Mouse (Mus musculus) naive thymus-derived CD4-positive, alpha-beta T cell, adult 2 months (primary cell): ENCODE results near the gene Cpz.

Experiments
- DNase-seq: peaks from one replicate; pipeline ENCODE4 v3.0.0-alpha.2; 2011; ENCODE audit warnings: low read depth

The Cpz gene

DNA sequence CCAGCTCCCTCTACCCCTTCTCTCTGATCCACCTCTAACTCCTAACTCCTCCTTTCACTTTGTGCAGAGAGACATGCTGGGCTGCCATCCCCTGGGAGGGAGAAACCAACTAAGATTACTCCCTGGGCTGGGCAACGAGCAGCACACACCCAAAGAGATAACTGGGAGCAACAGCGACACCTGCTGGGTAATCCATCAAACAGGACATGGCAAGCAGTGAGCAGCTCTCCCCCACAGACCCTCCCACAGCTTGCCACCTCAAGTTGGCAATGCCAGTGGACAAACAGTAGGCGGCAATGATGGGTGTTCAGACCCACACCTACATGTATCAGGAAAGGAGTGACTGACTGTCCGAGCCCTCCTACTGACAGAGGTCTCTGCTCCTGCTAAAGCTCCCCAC lies 4.9 kb upstream of the Cpz start:
- peak; percentile 27 for DNase-seq

DNA sequence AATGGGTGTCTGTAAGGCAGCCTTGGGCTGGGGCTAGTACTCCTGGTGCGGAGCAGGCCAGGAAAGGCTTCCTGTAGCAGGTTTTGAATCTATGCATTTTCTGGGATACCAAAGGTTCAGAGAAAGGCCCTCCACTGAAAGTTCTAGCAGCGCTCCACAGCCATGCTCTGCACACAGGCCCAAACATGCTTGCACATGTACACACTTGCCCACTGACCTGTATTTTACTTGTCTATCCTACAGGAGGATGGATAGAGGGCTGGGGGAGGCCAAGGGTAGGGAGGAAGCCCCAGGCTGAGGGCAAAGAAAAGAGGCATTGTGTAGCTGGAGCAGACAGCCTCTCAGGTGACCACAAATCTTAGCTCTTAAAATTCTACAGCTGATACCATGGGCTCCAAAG lies 1.1 kb downstream of the Cpz start:
- DNase-seq, result no peak

DNA sequence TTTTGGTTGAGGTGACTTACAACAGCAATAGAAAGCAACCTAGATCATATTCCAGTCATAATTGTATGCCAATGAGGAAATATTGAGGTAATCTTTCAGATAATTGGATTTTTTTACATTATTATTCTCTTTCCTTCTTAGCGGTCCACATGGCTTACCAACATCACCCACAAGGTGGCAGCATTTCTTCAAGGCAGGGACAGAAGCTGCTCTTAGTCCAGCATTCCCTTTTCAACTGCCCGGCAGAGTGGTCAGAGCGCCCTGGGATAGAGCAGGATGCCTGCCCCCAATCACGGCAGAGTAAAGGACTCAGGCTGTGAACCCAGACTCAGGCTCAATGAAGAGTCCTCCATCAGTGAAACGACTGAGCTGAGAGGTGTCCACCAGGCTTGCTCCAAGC lies 1.8 kb downstream of the Cpz start:
- DNase-seq, result peak; percentile 25

DNA sequence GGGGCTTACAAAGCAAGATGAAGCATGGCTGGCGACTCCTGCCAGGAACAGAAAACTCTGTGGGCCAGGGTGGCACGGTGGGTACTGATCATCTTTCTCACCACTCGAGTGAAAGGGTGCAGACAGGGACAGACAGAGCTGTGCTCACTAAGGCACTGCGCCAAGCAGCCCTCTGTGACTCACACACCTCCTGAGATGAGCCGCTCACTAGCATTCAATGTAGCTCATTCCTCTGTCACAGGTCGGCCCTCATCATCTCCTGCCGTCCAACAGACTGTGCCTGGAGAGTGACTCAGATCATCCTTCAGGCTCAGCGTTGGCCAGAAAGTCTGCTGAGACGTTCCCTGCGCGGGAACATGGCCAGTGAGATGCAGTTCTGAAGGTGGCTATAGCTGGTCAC lies 8.7 kb downstream of the Cpz start:
- no peak for DNase-seq

DNA sequence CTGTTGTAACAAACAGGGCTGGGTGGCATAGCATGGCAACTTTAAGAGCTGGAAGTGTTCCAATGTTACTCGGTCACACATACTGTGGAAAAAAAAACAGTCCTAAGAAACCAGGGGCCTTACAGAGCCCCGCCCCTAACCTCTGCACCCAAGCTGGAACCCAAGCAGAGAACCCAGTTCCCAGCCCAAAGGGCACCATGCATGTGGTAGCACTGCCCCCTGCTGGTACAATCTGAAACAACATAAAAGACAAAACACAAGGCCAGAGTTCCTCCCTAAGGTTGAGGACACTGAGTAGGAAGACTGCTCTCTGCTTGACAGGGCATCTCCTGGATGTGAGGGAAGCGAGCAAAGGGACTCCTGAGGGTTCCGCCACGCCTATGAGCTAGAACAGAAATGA lies 14.9 kb downstream of the Cpz start:
- peak; percentile 43 for DNase-seq

DNA sequence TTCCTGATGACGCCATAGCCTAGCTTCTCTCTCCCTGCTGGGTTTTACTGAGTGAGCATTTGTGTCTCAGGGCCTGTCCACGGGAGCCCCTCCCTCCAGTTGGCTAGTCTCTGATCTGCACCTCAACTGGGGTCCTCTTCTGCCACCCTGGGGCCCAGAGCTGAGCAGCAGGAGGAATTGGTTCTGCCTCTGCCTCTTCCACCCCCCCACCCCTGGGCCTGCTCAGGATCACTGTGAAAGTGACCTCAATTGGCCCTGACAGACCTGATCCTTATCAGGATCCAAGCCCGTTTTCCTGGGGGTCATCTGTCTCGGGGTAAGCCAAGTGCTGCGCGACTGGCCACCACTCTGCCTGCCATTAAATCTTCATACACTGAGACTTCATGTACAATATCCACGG lies 20.5 kb downstream of the Cpz start:
- no peak for DNase-seq

DNA sequence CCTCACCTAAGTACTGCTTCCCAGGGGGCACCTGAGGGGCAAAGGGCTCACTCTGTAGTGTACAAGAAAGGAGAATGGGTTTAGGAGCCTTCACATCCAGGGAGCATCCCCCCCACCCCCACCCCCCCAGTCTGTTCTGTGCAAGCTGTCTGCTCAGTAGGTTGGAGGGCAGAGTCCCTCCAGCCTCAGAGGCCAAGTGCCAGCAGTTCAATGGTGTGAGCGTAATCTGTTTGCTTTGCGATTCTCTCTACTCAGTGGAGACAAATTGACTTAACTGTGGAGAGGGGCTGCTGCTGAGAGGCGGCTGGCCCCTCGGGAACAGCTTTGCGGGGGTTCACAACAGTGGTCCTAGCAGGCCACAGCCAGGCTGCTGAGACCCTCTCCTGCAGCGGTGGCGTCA lies 28.2 kb downstream of the Cpz start:
- no peak for DNase-seq

DNA sequence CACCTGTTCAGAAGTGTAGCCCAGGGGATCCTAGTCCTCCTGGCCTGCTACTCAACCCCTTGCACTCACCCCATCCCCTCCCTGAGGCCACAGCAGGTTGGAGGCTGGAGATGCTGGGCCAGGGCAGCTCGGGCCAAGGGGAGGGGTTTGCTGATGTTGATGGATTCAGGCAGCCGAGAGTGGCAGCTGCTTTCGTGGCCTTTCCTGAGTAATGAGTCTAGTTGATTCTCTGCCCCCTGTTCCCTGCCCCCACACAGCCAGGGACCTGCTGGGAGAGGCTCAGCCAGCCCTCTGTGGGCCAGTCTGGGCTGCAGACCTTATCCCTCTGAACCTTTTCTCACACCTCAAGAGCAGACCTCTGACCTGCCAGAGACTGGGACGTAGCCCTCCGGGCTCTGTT lies 29.5 kb downstream of the Cpz start:
- DNase-seq, result no peak

DNA sequence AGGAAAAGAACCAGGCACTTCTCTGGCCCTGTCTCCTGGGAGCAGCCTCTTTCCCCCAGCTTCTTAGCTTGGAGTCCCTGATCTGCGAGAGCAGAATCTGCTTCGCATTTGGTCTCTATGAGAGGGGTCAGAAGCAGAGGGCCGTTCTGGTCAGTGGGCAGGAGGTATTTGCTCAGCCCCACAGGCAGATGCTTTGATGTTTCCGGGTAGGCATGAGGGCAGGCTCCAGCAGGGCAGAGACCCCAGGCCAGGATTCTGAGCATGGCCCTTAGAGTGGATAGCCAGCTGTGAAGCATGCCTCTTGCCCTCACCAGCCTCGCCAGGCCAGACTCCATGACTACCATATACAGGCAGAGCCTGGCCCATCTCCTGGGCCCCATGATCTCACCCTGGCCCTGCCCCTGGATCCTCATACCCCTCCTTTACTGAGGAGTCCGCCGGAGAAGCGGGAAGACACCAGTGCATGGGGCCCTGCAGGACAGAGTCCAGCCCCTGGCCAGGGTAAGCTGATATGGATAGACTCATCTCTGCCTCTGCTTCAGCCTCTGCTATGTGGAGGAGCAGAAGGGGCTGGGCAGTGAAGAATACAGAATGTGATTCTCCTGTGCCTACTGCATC lies 30.6 kb downstream of the Cpz start:
- DNase-seq, result no peak

DNA sequence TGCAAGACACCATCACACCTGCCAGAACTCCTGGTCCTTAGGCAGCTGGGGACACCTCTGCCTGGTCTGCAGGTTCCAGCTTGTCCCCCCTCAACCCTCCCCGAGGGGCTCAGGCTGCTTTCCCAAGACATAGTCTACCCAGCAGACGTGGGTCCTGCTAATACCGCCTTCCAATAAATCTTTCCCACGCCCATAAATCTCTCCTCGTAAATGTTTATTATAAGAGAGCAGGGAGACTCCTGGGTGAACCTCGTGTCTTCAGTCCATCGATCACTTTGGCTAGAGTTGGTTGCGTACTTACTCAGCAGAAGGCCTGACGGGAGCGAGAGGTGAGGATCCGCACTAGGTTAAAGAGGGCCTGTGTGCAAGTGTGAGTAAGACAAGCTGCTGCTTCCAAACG lies 31.7 kb downstream of the Cpz start:
- no peak for DNase-seq

DNA sequence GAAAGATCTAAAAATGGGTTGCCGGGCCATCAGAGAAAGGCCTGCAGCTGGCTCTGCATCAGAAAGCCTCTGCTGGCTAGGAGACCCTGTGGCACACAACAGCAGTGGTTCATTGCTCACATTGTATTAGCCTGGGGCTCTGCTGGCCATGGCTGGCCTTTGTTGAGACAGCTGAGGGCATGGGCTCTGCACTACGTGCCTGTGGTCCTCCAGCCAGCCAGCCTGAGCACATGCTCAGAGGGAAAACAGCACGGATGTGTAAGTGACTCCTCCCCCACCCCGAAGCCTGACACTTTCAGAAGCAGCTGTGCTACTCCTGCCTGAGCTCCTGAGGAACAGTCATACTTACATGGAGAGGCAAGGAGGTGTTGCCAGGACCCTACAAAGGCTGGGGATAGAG lies 46.0 kb downstream of the Cpz start:
- no peak for DNase-seq

DNA sequence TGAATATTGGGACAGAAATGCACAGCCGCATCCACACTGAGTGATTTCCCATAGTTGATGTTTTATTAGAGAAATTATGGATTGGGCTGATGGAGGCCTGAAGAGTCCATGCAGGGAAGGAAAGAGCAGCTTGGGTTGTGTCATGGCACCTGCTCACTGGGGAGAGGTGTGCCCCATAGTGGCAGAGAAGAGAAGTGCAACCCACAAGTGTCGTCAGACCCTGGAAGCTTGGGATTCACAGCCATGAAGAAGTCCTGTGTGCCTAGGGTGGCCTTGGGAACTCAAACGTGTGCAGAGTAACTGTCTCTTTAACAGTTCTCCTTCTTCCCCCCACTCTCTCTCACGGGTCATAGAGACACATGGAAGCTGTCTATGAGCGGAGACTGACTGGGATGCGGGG lies 50.3 kb downstream of the Cpz start:
- no peak for DNase-seq

DNA sequence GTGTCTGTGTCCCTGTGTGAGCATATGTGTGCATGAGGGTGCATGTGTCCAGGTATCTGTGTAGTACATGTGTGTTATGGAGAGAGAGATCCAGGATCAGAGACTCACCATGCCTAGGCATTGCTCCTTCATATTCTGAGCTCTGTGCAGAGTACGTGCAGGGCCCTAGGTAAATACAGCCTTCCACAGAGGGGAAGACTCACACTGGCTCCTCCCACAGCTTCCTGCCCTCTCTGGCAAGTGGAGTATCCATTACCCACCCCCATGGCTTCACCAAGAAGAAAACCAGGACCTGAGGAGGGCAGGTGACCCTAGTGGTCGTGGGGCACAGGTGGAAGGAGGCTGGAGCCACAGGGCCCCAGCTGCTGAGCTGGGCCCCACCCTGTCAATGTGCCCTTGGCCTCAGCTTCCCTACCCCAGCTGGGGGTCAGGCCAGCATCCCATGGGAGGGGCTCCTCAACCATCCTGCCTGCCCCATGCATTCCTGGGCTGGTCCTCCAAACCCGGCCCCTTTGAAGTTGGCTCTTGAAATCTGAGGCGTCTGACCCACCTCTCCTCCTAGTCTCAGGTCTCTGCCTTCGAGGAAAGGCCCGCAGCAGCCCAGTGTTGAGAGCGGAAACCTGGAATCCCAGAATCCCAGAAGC lies 54.5 kb downstream of the Cpz start:
- no peak for DNase-seq

DNA sequence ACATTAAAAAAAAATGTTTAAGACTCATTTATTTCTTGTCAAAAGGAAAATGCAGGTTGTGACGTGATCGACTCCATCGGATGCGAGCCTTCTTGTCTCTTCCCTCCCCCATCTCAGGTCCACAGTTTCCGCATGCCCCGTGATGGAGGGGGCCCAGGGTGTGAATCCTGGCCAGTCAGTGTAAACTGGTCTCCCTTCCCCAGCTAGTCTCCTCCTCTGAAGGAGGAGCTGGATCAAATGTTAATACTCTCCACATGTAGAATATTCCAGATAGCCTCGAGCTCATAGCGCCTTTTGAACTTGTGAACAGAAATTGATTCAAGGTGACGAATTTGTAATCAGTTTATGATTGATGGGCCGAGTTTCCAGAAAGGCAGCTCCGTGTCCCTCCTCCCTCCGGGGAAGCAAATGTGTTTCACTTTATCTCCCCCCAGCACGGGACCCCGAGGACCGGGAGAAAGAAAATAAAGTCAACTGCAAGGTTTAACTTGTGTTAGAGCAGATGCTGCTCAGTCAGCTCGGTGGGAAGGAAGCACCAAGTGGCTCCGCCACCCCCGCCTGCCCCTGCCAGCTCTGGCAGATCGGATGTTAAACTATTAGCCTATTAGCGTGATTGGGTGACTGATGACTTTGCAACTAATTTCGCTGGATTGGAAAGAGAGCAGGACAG lies 59.4 kb downstream of the Cpz start:
- DNase-seq, result no peak

DNA sequence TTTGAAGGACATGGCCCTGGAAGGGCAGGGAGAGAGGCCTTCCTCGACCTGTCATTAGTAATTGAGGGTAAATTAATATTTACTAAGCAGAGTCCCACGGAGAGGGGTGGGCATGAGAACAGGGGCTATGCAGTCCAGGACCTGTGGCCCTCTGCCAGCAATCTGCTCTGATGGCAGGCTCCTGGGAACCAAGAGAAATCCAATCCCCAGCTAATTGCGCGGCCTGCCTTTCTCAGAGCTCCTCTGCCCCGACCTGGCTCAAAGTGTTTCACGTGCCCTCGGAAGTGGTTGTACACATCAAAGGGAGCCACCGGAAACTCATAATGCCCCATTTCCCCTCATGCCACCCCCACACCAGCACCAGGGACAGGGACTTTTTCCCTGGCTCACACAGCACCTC lies 63.4 kb downstream of the Cpz start:
- DNase-seq, result no peak

DNA sequence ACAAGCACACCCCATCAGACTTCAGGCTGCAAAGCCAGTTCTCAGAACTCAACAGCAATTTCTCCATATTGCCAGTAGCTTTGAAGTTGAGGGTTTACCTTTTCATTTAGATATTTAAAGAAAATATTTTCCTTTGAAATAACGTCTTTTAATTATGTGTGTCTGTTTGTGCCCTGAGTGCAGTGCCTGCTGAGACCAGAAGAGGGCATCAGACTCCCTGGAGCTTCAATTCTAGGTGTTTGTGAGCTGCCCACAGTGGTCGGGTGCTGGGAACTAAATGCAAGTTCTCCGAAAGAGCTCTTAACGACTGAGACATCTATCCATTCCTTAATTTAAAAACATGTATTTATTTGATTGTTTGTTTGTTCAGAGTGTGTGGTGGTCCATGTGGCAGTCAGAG lies 65.7 kb downstream of the Cpz start:
- no peak for DNase-seq

DNA sequence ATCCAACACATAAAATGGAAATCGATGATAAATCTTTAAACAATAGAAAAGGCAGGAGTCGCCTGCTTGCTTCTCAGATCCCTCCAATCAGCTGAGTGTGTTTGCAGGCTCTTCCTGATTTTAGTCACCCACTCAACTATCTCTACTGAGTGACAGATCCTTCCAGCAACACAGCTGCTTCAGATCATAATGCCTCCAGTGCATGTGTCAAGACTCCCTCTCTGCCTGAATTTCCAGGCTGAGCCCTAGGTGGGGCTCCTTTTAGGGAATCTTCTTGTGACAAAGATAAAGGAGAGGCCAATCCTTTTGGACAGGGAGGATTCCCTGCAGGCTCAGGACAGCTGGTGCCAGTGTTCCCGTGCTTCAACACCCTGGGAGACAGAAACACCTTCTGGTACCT lies 67.2 kb downstream of the Cpz start:
- no peak for DNase-seq

DNA sequence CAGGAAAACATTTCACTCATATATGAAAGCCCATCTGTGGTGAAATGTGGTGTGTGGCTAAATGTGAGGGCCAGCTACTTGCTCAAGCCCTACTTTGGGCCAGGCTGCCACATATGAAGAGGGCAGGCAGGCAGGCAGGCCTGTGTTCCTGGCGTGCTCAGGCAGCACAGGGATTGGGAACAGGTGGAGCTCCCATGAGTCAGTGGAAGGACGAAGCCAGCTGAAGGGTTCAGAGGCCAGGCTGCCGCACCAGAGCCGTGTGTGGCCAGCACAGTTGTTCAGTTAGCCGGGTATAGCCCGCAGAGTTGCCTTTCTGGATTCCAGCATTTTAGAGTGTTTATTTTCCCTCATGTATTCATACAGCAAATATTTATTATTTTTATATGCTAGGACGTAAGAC lies 68.1 kb downstream of the Cpz start:
- DNase-seq, result no peak

DNA sequence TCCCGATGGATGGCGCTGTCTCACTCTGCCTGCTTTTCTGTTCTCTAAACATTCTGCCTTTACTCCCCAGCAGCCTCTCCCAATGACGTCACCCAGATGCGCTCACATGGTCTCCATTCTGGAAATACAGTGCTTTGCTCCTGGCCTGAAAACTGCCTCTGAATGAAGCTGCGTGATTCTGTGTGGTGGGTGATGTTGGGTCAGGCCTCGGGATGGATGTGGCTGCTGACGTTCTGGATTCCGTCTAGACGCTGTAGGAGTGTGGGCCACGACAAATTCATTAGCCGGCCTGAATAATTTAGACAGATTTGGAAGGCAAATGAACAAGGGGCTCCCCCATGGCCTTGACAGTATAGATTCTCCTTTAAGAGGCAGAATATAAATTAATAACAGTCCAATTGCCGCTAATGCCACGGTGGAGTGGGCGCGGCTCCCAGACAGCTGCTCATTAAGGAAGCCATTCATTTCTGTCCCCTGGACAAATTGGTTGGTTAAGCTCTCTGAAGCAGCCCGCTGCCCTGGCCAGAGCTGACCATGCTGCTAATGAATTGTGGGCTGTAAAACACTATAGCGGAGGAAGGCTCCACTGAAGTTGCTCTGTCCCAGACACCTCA lies 71.2 kb downstream of the Cpz start:
- no peak for DNase-seq
